Mouse (Mus musculus) CH12.LX (cell line): Measurements from ENCODE around the gene Hhipl1. TPM values are rescaled to one million over a fixed set of nuclear protein-coding genes. Genes with fewer than 3 reads are reported as not detected.

Experiments used
- DNase-seq: peaks from one replicate; pipeline ENCODE4 v3.0.0-alpha.2; 2013; ENCODE audit errors: extremely low read depth
- H3K27ac ChIP-seq: 2 replicates; pipeline ENCODE4 v1.5.1; 2012; ENCODE audit warnings: low read depth, mild to moderate bottlenecking, control low read depth, moderate library complexity; ENCODE audit not compliant: insufficient read depth
- H3K27me3 ChIP-seq: replicated peaks from 2 replicates; pipeline ENCODE3; 2012; ENCODE audit warnings: inconsistent platforms
- H3K36me3 ChIP-seq, 2 experiments: replicated peaks in 1 of 2; 2 replicates each; pipeline versions ENCODE3 to v1.6.1; 2012; ENCODE audit warnings: inconsistent platforms in 1 of 2, low read length in 1 of 2, mild to moderate bottlenecking in 1 of 2, mixed read lengths in 1 of 2, moderate library complexity in 1 of 2; ENCODE audit not compliant: control insufficient read depth in 1 of 2, insufficient read depth in 1 of 2
- H3K4me1 ChIP-seq, 2 experiments: 2 replicates each; pipeline ENCODE4 v1.6.1; 2012; ENCODE audit warnings: inconsistent platforms in 1 of 2, moderate library complexity in 1 of 2; ENCODE audit not compliant: insufficient read depth in 2 of 2, control insufficient read depth in 1 of 2
- H3K4me2 ChIP-seq: 2 replicates; pipeline ENCODE4 v1.6.1; 2012; ENCODE audit warnings: low read depth, mild to moderate bottlenecking, control low read depth; ENCODE audit not compliant: poor library complexity, insufficient read depth, severe bottlenecking
- H3K4me3 ChIP-seq, 3 experiments: fragments of 150-350 bp in 1 of 3; sonication (generic) in 1 of 3; replicated peaks in 1 of 3; 2 replicates each; pipeline versions ENCODE3 to v1.5.1; 2011 to 2012; ENCODE audit warnings: low read depth in 2 of 3, low read length in 2 of 3, mild to moderate bottlenecking in 2 of 3, moderate library complexity in 2 of 3, control low read depth in 1 of 3, improper control_type of control experiment in 1 of 3, inconsistent platforms in 1 of 3, mixed read lengths in 1 of 3; ENCODE audit not compliant: poor library complexity in 1 of 3
- H3K79me2 ChIP-seq: replicated peaks from 2 replicates; pipeline ENCODE4 v1.6.1; 2012; ENCODE audit warnings: mild to moderate bottlenecking, moderate library complexity; ENCODE audit not compliant: control insufficient read depth, poor library complexity, insufficient read depth, severe bottlenecking; ENCODE audit errors: extremely low read depth
- H3K9ac ChIP-seq: 2 replicates; pipeline ENCODE4 v1.6.1; 2012; ENCODE audit warnings: low read depth, mild to moderate bottlenecking, control low read depth, moderate library complexity; ENCODE audit not compliant: insufficient read depth
- H3K9me3 ChIP-seq: replicated peaks from 2 replicates; pipeline ENCODE3; 2012; ENCODE audit warnings: low read length, inconsistent platforms, mixed read lengths
- BHLHE40 ChIP-seq: IDR thresholded peaks from 2 replicates; pipeline ENCODE4 v1.6.1; 2011; ENCODE audit warnings: mild to moderate bottlenecking, low read depth, low read length, improper control_type of control experiment
- CHD1 ChIP-seq: IDR thresholded peaks from 2 replicates; pipeline ENCODE4 v1.6.1; 2012; ENCODE audit warnings: low read depth, low read length, improper control_type of control experiment, inconsistent platforms
- CHD2 ChIP-seq: IDR thresholded peaks from 2 replicates; pipeline ENCODE4 v1.6.1; 2011; ENCODE audit warnings: low read length, improper control_type of control experiment
- E2F4 ChIP-seq: IDR thresholded peaks from 2 replicates; pipeline ENCODE4 v1.6.1; 2011; ENCODE audit warnings: low read depth, low read length, improper control_type of control experiment; ENCODE audit not compliant: insufficient replicate concordance
- EP300 ChIP-seq: IDR thresholded peaks from 2 replicates; pipeline ENCODE4 v1.6.1; 2011; ENCODE audit warnings: low read length, improper control_type of control experiment
- GABPA ChIP-seq: IDR thresholded peaks from 2 replicates; pipeline ENCODE4 v1.6.1; 2012; ENCODE audit warnings: low read depth, low read length, improper control_type of control experiment, inconsistent platforms; ENCODE audit not compliant: insufficient replicate concordance
- HCFC1 ChIP-seq: IDR thresholded peaks from 2 replicates; pipeline ENCODE4 v1.6.1; 2012; ENCODE audit warnings: low read depth, mild to moderate bottlenecking, inconsistent platforms, low read length, improper control_type of control experiment
- JUND ChIP-seq: conservative IDR thresholded peaks from 2 replicates; pipeline ENCODE4 v1.6.1; 2011; ENCODE audit warnings: low read depth, low read length, improper control_type of control experiment
- KAT2A ChIP-seq: IDR thresholded peaks from 2 replicates; pipeline ENCODE4 v1.6.1; 2012; ENCODE audit warnings: low read length, improper control_type of control experiment, inconsistent platforms; ENCODE audit not compliant: insufficient replicate concordance
- MAFK ChIP-seq: IDR thresholded peaks from 2 replicates; pipeline ENCODE4 v1.6.1; 2011; ENCODE audit warnings: low read length, improper control_type of control experiment; ENCODE audit not compliant: insufficient replicate concordance
- MAX ChIP-seq: IDR thresholded peaks from 2 replicates; pipeline ENCODE4 v1.6.1; 2011; ENCODE audit warnings: low read length, improper control_type of control experiment
- MEF2A ChIP-seq: IDR thresholded peaks from 2 replicates; pipeline ENCODE4 v1.6.1; 2014; ENCODE audit warnings: low read depth, mild to moderate bottlenecking, inconsistent platforms, low read length, improper control_type of control experiment, borderline replicate concordance
- MXI1 ChIP-seq: IDR thresholded peaks from 2 replicates; pipeline ENCODE4 v1.6.1; 2011; ENCODE audit warnings: mild to moderate bottlenecking, low read depth, low read length, improper control_type of control experiment
- MYC ChIP-seq: IDR thresholded peaks from 2 replicates; pipeline ENCODE4 v1.6.1; 2011; ENCODE audit warnings: low read depth, mild to moderate bottlenecking, improper control_type of control experiment, low read length
- NELFE ChIP-seq: IDR thresholded peaks from 2 replicates; pipeline ENCODE4 v1.6.1; 2011; ENCODE audit warnings: low read depth, low read length, improper control_type of control experiment
- NRF1 ChIP-seq: IDR thresholded peaks from 2 replicates; pipeline ENCODE4 v1.6.1; 2014; ENCODE audit warnings: low read depth, mild to moderate bottlenecking, inconsistent platforms, low read length, improper control_type of control experiment, moderate library complexity
- PAX5 ChIP-seq: IDR thresholded peaks from 2 replicates; pipeline ENCODE4 v1.6.1; 2012; ENCODE audit warnings: low read length, inconsistent platforms, mixed read lengths
- POLR2A ChIP-seq: IDR thresholded peaks from 2 replicates; pipeline ENCODE4 v1.6.1; 2011; ENCODE audit warnings: low read depth, mild to moderate bottlenecking, improper control_type of control experiment, low read length
- RAD21 ChIP-seq: IDR thresholded peaks from 2 replicates; pipeline ENCODE4 v1.6.1; 2011; ENCODE audit warnings: low read depth, mild to moderate bottlenecking, low read length, improper control_type of control experiment, moderate library complexity
- RCOR1 ChIP-seq: conservative IDR thresholded peaks from 2 replicates; pipeline ENCODE4 v1.6.1; 2012; ENCODE audit warnings: low read depth, mild to moderate bottlenecking, inconsistent platforms, low read length, improper control_type of control experiment
- SIN3A ChIP-seq: IDR thresholded peaks from 2 replicates; pipeline ENCODE4 v1.6.1; 2012; ENCODE audit warnings: low read length, improper control_type of control experiment, inconsistent platforms
- TBP ChIP-seq: conservative IDR thresholded peaks from 2 replicates; pipeline ENCODE4 v1.6.1; 2011; ENCODE audit warnings: low read depth, low read length, improper control_type of control experiment
- TCF12 ChIP-seq: IDR thresholded peaks from 2 replicates; pipeline ENCODE4 v1.6.1; 2014; ENCODE audit warnings: low read depth, mild to moderate bottlenecking, inconsistent platforms, low read length, improper control_type of control experiment
- UBTF ChIP-seq: IDR thresholded peaks from 2 replicates; pipeline ENCODE4 v1.6.1; 2012; ENCODE audit warnings: low read depth, mild to moderate bottlenecking, inconsistent platforms, low read length, improper control_type of control experiment, moderate library complexity
- USF1 ChIP-seq: IDR thresholded peaks from 2 replicates; pipeline ENCODE4 v1.6.1; 2014; ENCODE audit warnings: low read depth, mild to moderate bottlenecking, inconsistent platforms, low read length, improper control_type of control experiment
- USF2 ChIP-seq: conservative IDR thresholded peaks from 2 replicates; pipeline ENCODE4 v1.6.1; 2011; ENCODE audit warnings: low read depth, low read length, improper control_type of control experiment
- ZC3H11A ChIP-seq: IDR thresholded peaks from 2 replicates; pipeline ENCODE4 v1.6.1; 2012; ENCODE audit warnings: low read depth, mild to moderate bottlenecking, inconsistent platforms, low read length, improper control_type of control experiment
- ZKSCAN1 ChIP-seq: IDR thresholded peaks from 2 replicates; pipeline ENCODE4 v1.6.1; 2012; ENCODE audit warnings: low read depth, inconsistent platforms, low read length, improper control_type of control experiment, borderline replicate concordance
- ZMIZ1 ChIP-seq: IDR thresholded peaks from 2 replicates; pipeline ENCODE4 v1.6.1; 2012; ENCODE audit warnings: low read depth, mild to moderate bottlenecking, inconsistent platforms, low read length, improper control_type of control experiment
- ZNF384 ChIP-seq: IDR thresholded peaks from 2 replicates; pipeline ENCODE4 v1.6.1; 2012; ENCODE audit warnings: low read depth, low read length, improper control_type of control experiment, inconsistent platforms
- dilution Hi-C: fragments of 300-500 bp; cut with MboI; formaldehyde crosslinking; loops from 2 replicates; pipeline ENCODE4 v1.14.3; 2020; ENCODE audit warnings: low sequenced_read_pairs; ENCODE audit not compliant: extremely low pct_unique_long_range_greater_than_20kb, extremely low pct_ligation_motif_present
- in situ Hi-C: fragments of 300-500 bp; cut with MboI; formaldehyde crosslinking; loops from 3 replicates; pipeline ENCODE4 v1.14.3; 2019; ENCODE audit warnings: low sequenced_read_pairs, low pct_ligation_motif_present, low pct_unique_long_range_greater_than_20kb, mixed read lengths
- polyA plus RNA-seq: library from polyadenylated mRNA; unstranded; fragments of >175 nt; gene quantifications from 2 replicates; pipeline ENCODE4 v1.2.1, GENCODE M21; 2012; ENCODE audit warnings: low read depth; ENCODE audit not compliant: insufficient read length
- total RNA-seq, 2 experiments: library from RNA; depleted of rRNA; stranded (reverse); fragments of 300-350 nt in 1 of 2; fragments of >200 nt in 1 of 2; gene quantifications; 2 replicates each; pipeline ENCODE4 v1.2.3; 2012 to 2014

Hhipl1 gene
- total and polyA plus RNA-seq, 3 experiments: not detected

GRCm38 (mm10) chr12:108311741-108312290, 5.7 kb downstream of the Hhipl1 start:
- Histone ChIP-seq H3K27ac (no peak overlapping the region), H3K79me2 (no peaks in the 10 kb centered on the region), H3K9me3 (peaks cover 7% of the 10 kb centered on the region), H3K27me3 (peaks cover 33% of the 10 kb centered on the region), H3K4me2 (no peak overlapping the region), H3K9ac (no peak overlapping the region), H3K4me3 (no peak overlapping the region), H3K4me1 (peaks cover 0 to 23% of the 10 kb centered on the region in 2 experiments; a peak in 2 of 4 replicates), H3K36me3 (no peaks in the 10 kb centered on the region)
- in situ Hi-C loops: no loop called here
- TF ChIP-seq USF1: no peak
- TF ChIP-seq JUND: no peak
- TF ChIP-seq NRF1: no peak
- no peak for TF ChIP-seq ZC3H11A
- no peak for TF ChIP-seq MEF2A
- TF ChIP-seq TBP: no peak
- no peak for TF ChIP-seq NELFE
- no peak for TF ChIP-seq MXI1
- no peak for TF ChIP-seq CHD2
- TF ChIP-seq ZKSCAN1: no peak
- no peak for TF ChIP-seq RAD21
- no peak for TF ChIP-seq MAFK
- no peak for TF ChIP-seq CHD1
- TF ChIP-seq UBTF: no peak
- no peak for TF ChIP-seq TCF12
- dilution Hi-C loops: no loop called here
- DNase-seq: no peak

GRCm38 (mm10) chr12:108312432-108312851, 6.4 kb downstream of the Hhipl1 start:
- Histone ChIP-seq H3K27me3 (peaks cover 36% of the 10 kb centered on the region), H3K9ac (no peak overlapping the region), H3K4me2 (no peak overlapping the region), H3K4me1 (peaks cover 0 to 29% of the 10 kb centered on the region in 2 experiments; a peak in 2 of 4 replicates), H3K4me3 (no peak overlapping the region), H3K27ac (no peak overlapping the region), H3K36me3 (no peaks in the 10 kb centered on the region), H3K79me2 (no peaks in the 10 kb centered on the region), H3K9me3 (peaks cover 7% of the 10 kb centered on the region)
- TF ChIP-seq USF2 (no peak), ZNF384 (no peak), ZKSCAN1 (no peak), RCOR1 (no peak), BHLHE40 (no peak), MAX (no peak), MYC (no peak), CHD1 (no peak), JUND (no peak), NRF1 (no peak), MEF2A (no peak), GABPA (no peak), SIN3A (no peak), KAT2A (no peak), E2F4 (no peak), POLR2A (no peak), HCFC1 (no peak), ZMIZ1 (no peak), PAX5 (no peak), EP300 (no peak)
- DNase-seq: no peak
- in situ Hi-C loops: no loop called here
- dilution Hi-C loops: no loop called here
